Mouse (Mus musculus) myocyte (in vitro differentiated cells): Measurements from ENCODE around the gene Pgam2. TPM values are rescaled to one million over a fixed set of nuclear protein-coding genes. Genes with fewer than 3 reads are reported as not detected.

Source experiments
- H3K27me3 ChIP-seq: one replicate; pipeline ENCODE4 v1.6.1; 2011; ENCODE audit not compliant: control insufficient read depth, insufficient read depth, insufficient read length
- H3K36me3 ChIP-seq: one replicate; pipeline ENCODE4 v1.6.1; 2011; ENCODE audit not compliant: control insufficient read depth, insufficient read depth
- H3K4me2 ChIP-seq: one replicate; pipeline ENCODE4 v1.6.1; 2011; ENCODE audit warnings: low read depth, control low read depth
- H3K4me3 ChIP-seq: one replicate; pipeline ENCODE4 v1.5.1; 2011; ENCODE audit warnings: mild to moderate bottlenecking, control low read depth, moderate library complexity
- H3K79me2 ChIP-seq: one replicate; pipeline ENCODE4 v1.6.1; 2011; ENCODE audit not compliant: control insufficient read depth, insufficient read depth
- H3ac ChIP-seq: one replicate; pipeline ENCODE4 v1.6.1; 2011; ENCODE audit not compliant: control insufficient read depth, insufficient read length
- CEBPB ChIP-seq: IDR thresholded peaks from 2 replicates; pipeline ENCODE4 v1.6.1; 2011; ENCODE audit warnings: mild to moderate bottlenecking, moderate library complexity; ENCODE audit not compliant: poor library complexity, insufficient read depth, severe bottlenecking
- E2F4 ChIP-seq: IDR thresholded peaks from one replicate; pipeline ENCODE4 v1.6.1; 2011; ENCODE audit warnings: mild to moderate bottlenecking, control low read depth, moderate library complexity; ENCODE audit not compliant: insufficient read depth
- MAX ChIP-seq: IDR thresholded peaks from one replicate; pipeline ENCODE4 v1.6.1; 2011; ENCODE audit warnings: low read depth, mild to moderate bottlenecking, control low read depth
- MYOD1 ChIP-seq, 3 experiments: IDR thresholded peaks; one replicate each; pipeline ENCODE4 v1.6.1; 2011; ENCODE audit warnings: control low read depth in 2 of 3, low read depth in 2 of 3, mild to moderate bottlenecking in 2 of 3, moderate library complexity in 1 of 3; ENCODE audit not compliant: insufficient read length in 2 of 3, control insufficient read depth in 1 of 3
- MYOG ChIP-seq, 3 experiments: IDR thresholded peaks; one replicate each; pipeline ENCODE4 v1.6.1; 2011; ENCODE audit warnings: control low read depth in 2 of 3, low read depth in 2 of 3, mild to moderate bottlenecking in 2 of 3; ENCODE audit not compliant: insufficient read length in 2 of 3, control insufficient read depth in 1 of 3, insufficient read depth in 1 of 3
- POLR2A ChIP-seq: IDR thresholded peaks from one replicate; pipeline ENCODE4 v1.6.1; 2011; ENCODE audit warnings: low read depth, mild to moderate bottlenecking, control low read depth, moderate library complexity; ENCODE audit not compliant: insufficient read length
- POLR2AphosphoS2 ChIP-seq: IDR thresholded peaks from one replicate; pipeline ENCODE4 v1.6.1; 2011; ENCODE audit warnings: low read depth, control low read depth; ENCODE audit not compliant: insufficient read length
- REST ChIP-seq: IDR thresholded peaks from one replicate; pipeline ENCODE4 v1.6.1; 2011; ENCODE audit warnings: mild to moderate bottlenecking, control low read depth, moderate library complexity; ENCODE audit not compliant: insufficient read depth, insufficient read length
- SRF ChIP-seq: IDR thresholded peaks from one replicate; pipeline ENCODE4 v1.6.1; 2011; ENCODE audit warnings: low read depth; ENCODE audit not compliant: control insufficient read depth, insufficient read length
- TCF12 ChIP-seq: IDR thresholded peaks from one replicate; pipeline ENCODE4 v1.6.1; 2011; ENCODE audit warnings: mild to moderate bottlenecking, control low read depth; ENCODE audit not compliant: poor library complexity, insufficient read depth, severe bottlenecking
- TCF3 ChIP-seq: IDR thresholded peaks from one replicate; pipeline ENCODE4 v1.6.1; 2011; ENCODE audit warnings: low read depth, control low read depth; ENCODE audit not compliant: insufficient read length
- USF1 ChIP-seq: IDR thresholded peaks from one replicate; pipeline ENCODE4 v1.6.1; 2011; ENCODE audit warnings: low read depth, mild to moderate bottlenecking, control low read depth, moderate library complexity
- polyA plus RNA-seq: library from polyadenylated mRNA; unstranded; fragments of >200 nt; fragmentation: generic; extraction: Trizol; gene quantifications from one replicate; pipeline ENCODE4 v1.2.1, GENCODE M21; 2012; ENCODE audit warnings: missing spikeins

Gene Pgam2
- polyA plus RNA-seq, 1 experiment, result 349 TPM

DNA sequence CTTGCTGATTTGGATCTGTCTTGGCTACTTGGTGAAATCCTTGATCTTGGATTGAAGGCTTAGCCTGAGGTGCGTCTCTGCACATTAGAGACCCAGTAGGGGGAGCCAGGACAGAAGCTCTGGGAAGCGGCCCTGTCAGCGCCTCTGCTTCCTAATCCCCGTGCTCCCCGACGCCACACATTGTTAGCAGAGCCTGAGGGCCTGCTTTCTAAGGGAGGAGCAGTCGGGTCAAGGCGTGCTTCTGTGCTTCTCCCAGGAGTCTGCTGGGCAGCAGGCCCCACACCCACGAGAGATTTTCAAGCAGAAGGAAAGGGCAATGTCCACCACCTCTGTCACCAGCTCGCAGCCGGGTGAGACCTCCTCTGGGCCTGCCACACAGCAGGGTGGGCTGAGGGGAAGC, 6.2 kb downstream of the Pgam2 start:
- Histone ChIP-seq H3ac (no peak overlapping the region), H3K27me3 (no peaks in the 10 kb centered on the region), H3K4me3 (no peak overlapping the region), H3K79me2 (no peaks in the 10 kb centered on the region), H3K4me2 (no peak overlapping the region), H3K36me3 (peaks cover 20% of the 10 kb centered on the region)
- TF ChIP-seq TCF3 (no peak), SRF (no peak), POLR2A (no peak), MAX (no peak), TCF12 (no peak), REST (no peak), E2F4 (no peak), MYOD1 (IDR thresholded peaks at IDR 0.05; ENCODE audit: control insufficient read depth in 1 of 3, insufficient read length in 2 of 3, low read depth in 2 of 3) (no peak), CEBPB (no peak)

DNA sequence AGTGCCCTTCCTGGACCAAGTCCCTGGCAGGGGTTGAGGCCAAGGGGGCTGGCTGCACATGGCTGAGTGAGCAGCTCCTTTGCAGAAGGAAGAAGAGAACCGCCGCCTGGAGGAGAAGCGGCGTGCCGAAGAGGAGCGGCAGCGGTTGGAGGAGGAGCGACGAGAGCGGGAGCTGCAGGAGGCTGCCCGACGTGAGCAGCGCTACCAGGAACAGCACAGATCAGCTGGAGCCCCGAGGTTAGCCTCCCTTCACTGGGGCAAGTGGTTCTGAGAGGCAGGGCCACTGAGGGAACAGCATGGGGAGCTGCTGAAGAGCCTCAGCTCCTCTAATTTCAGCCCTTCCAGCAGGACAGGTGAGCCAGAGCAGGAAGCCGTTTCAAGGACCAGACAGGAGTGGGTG, 6.6 kb downstream of the Pgam2 start:
- Histone ChIP-seq H3ac (no peak overlapping the region), H3K79me2 (no peaks in the 10 kb centered on the region), H3K4me2 (no peak overlapping the region), H3K4me3 (no peak overlapping the region), H3K27me3 (no peaks in the 10 kb centered on the region), H3K36me3 (peaks cover 20% of the 10 kb centered on the region)
- TF ChIP-seq POLR2A (no peak), USF1 (no peak), MAX (no peak)

DNA sequence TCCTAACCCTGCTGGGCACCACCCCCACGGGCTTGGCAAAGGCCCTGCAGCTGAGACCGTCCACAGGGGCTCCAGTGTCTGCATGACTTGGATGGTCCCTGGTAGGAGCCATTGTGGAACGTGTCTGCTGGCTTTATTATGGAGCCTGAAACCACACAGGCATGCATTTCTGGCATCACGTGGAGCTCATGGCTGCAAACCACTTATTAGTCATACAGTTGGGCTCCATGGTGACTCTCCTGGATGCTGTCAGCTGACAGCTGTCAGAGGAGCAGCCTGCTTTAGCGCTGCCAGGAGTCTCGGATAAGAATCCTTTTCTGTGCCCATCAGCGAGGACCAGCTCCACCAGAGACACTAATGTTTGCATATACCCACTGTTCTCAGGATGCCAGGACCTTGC, 7.8 kb downstream of the Pgam2 start:
- peak overlapping the region; percentile 59 for H3K4me2 ChIP-seq
- H3K4me3 ChIP-seq, result no peak overlapping the region
- no peaks in the 10 kb centered on the region for H3K27me3 ChIP-seq
- TF ChIP-seq POLR2A (no peak), REST (no peak), SRF (no peak), MYOG (IDR thresholded peaks at IDR 0.05; ENCODE audit: control insufficient read depth in 1 of 3, insufficient read depth in 1 of 3, insufficient read length in 2 of 3, low read depth in 2 of 3) (peak; percentile 39 to 86 (median 72)), USF1 (peak; percentile 98), TCF3 (no peak), MYOD1 (IDR thresholded peaks at IDR 0.05; ENCODE audit: control insufficient read depth in 1 of 3, insufficient read length in 2 of 3, low read depth in 2 of 3) (peak in 2 of 3 experiments; percentile 86 to 87), CEBPB (no peak), TCF12 (no peak), MAX (peak; percentile 86), POLR2AphosphoS2 (no peak), E2F4 (no peak)
- H3K79me2 ChIP-seq, result no peaks in the 10 kb centered on the region
- H3K36me3 ChIP-seq, result peaks cover 20% of the 10 kb centered on the region
- H3ac ChIP-seq, result no peak overlapping the region

- Histone ChIP-seq H3ac (no peak overlapping the region), H3K36me3 (peaks cover 20% of the 10 kb centered on the region), H3K4me3 (no peak overlapping the region), H3K79me2 (peaks cover 3% of the 10 kb centered on the region), H3K27me3 (no peaks in the 10 kb centered on the region), H3K4me2 (peak overlapping the region; percentile 59)
- TF ChIP-seq USF1 (peak; percentile 54), POLR2AphosphoS2 (no peak), E2F4 (no peak), REST (no peak), MYOG (IDR thresholded peaks at IDR 0.05; ENCODE audit: control insufficient read depth in 1 of 3, insufficient read depth in 1 of 3, insufficient read length in 2 of 3, low read depth in 2 of 3) (no peak)
Measured at GRCm38 (mm10) chr11:5795290-5795689, 8.2 kb downstream of the Pgam2 start.

DNA sequence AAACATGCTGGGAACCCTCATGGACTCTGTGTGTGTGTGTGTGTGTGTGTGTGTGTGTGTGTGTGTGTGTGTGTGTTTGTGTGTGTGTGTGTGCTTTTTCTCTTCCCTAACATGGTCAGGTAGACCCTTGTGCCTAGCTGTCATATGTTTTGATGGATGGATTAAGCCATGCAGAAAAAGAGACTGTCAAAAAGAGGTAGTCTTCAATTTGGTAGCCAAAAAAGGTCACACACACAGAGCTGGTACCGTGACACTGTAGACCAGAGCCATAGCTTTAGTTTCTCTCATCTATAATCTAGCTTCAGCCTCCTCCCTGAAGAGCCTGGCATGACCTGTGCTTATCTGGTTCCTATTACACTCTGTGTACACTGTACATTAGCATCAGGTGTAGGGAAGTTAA, 13.1 kb downstream of the Pgam2 start:
- Histone ChIP-seq H3K4me2 (no peak overlapping the region), H3ac (no peak overlapping the region), H3K27me3 (no peaks in the 10 kb centered on the region)

DNA sequence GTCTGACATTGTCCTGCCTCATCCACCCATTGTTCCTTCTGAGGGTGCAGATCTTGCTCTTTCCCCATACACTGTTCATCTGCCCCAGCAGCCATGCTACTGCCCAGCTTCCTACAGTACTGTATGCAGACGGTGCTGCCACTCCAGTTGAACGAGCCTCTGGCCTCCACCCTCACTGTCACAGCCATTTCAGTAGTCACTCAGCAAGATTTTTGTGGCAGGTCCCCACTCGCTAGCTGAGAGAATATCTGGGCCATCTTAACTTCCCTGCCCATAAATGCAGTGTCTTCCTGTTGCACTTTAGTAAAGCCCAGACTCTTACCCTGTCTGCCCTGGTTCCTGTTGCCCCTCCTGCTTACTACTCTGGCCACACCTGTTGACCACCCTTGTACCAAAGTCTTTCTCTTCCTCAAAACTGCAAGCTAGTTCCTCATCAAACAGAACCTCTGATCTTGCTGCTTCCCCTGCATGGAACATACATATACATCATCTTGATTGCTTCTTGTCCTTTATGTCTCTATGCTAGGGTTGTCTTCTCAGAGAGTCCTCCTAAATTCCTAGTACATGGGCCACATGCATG, 13.7 kb downstream of the Pgam2 start:
- TF ChIP-seq MYOD1 (IDR thresholded peaks at IDR 0.05; ENCODE audit: control insufficient read depth in 1 of 3, insufficient read length in 2 of 3, low read depth in 2 of 3) (no peak), TCF12 (no peak), TCF3 (no peak), POLR2AphosphoS2 (no peak)
- Histone ChIP-seq H3K27me3 (no peaks in the 10 kb centered on the region), H3K79me2 (peaks cover 13% of the 10 kb centered on the region), H3K36me3 (peaks cover 3% of the 10 kb centered on the region), H3K4me3 (peak overlapping the region; percentile 97), H3ac (no peak overlapping the region), H3K4me2 (peak overlapping the region; percentile 95)

More for the DNA sequence above, 13.1 kb downstream of the Pgam2 start:
- Histone ChIP-seq H3K36me3 (peaks cover 3% of the 10 kb centered on the region), H3K4me3 (no peak overlapping the region), H3K79me2 (peaks cover 13% of the 10 kb centered on the region)
- TF ChIP-seq TCF3, result no peak
- TF ChIP-seq USF1, result no peak
- TF ChIP-seq MAX, result no peak
- no peak for TF ChIP-seq MYOG (IDR thresholded peaks at IDR 0.05; ENCODE audit: control insufficient read depth in 1 of 3, insufficient read depth in 1 of 3, insufficient read length in 2 of 3, low read depth in 2 of 3)
